Mouse (Mus musculus): ENCODE measurements around the gene Adamts2. TPM values are rescaled to one million over a fixed set of nuclear protein-coding genes. Genes with fewer than 3 reads are reported as not detected.

Adamts2 gene
- polyA plus RNA-seq, 1 experiment = 3.1 TPM

DNA sequence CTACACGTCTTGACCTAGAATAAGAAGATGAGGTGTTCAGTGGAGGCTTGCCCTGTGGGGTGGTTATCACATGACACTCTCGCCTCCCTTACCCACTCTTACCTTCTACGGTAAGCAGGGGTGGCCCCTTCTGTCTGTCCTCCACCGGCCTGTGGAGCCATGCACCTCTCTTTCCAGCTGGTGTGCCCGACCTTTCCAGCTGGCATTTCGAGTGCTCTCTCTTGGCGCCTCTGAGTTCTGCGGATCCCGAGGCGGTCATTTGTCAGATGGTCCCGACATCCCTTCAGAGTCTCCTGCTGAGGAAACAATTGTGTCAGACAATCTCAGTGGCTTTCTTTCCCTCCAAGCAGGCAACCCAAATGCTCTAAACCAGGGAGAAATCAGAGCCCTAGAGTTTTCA lies 35.1 kb downstream of the Adamts2 start:
- Histone ChIP-seq H3K27me3 (ENCODE audit: control insufficient read depth, insufficient read depth, low read length) (no peaks in the 10 kb centered on the region), H3K27ac (ENCODE audit: insufficient read depth, low read length) (no peak overlapping the region), H3K36me3 (ENCODE audit: control insufficient read depth, insufficient read depth, low read length) (no peaks in the 10 kb centered on the region), H3K4me1 (ENCODE audit: control insufficient read depth, insufficient read depth, insufficient read length) (no peaks in the 10 kb centered on the region), H3K4me3 (ENCODE audit: extremely low read depth, insufficient read depth, insufficient read length) (no peak overlapping the region)
- DNase-seq (ENCODE audit: low read depth in 1 of 2, low spot score in 2 of 2) = no peak
- WGBS = 91% methylated on average over 11 of the region's 11 CpGs
- TF ChIP-seq CTCF (IDR thresholded peaks at IDR 0.05; ENCODE audit: extremely low read depth, insufficient read depth, insufficient read length, insufficient replicate concordance) = no peak

DNA sequence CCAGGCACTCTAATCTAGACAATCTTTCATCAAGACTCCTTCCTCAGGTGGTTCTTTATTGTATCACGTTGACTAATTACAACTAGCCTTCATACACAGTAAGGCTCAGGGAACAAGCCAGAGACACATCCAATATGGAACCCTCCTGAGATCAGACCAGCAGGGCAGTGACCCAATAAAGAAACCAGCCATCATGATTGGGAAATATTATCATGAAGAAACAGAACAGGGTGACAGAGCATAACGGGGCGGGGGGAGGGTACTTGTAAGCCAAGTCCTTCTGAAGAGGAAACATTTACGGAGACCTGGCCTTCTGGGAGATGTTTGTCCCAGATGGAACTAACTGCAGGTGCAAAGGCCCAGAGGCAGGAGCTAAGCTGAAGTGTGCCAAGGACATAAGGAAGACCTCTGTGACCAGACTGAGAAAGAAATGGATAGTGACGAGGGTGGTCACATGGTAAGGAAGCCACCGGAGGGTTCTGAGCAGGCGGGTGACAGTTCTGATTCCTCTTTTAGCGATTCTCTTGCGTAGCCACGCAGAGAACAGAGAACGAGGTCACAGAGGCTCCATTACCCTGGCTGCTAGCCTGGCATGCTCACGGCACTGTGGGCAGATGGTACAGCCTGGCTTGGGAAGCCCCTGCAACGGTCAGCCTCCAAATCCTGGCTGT lies 36.4 kb downstream of the Adamts2 start:
- H3K4me3 ChIP-seq (ENCODE audit: extremely low read depth, insufficient read depth, insufficient read length) = no peak overlapping the region
- no peak overlapping the region for H3K27ac ChIP-seq (ENCODE audit: insufficient read depth, low read length)
- no peaks in the 10 kb centered on the region for H3K36me3 ChIP-seq (ENCODE audit: control insufficient read depth, insufficient read depth, low read length)
- DNase-seq (ENCODE audit: low read depth in 1 of 2, low spot score in 2 of 2) = no peak
- H3K27me3 ChIP-seq (ENCODE audit: control insufficient read depth, insufficient read depth, low read length) = no peaks in the 10 kb centered on the region
- TF ChIP-seq CTCF (IDR thresholded peaks at IDR 0.05; ENCODE audit: extremely low read depth, insufficient read depth, insufficient read length, insufficient replicate concordance) = no peak
- TF ChIP-seq POLR2A (IDR thresholded peaks at IDR 0.05; ENCODE audit: low read depth, low read length) = no peak
- 76% methylated on average over 13 of the region's 13 CpGs for WGBS
- no peaks in the 10 kb centered on the region for H3K4me1 ChIP-seq (ENCODE audit: control insufficient read depth, insufficient read depth, insufficient read length)

DNA sequence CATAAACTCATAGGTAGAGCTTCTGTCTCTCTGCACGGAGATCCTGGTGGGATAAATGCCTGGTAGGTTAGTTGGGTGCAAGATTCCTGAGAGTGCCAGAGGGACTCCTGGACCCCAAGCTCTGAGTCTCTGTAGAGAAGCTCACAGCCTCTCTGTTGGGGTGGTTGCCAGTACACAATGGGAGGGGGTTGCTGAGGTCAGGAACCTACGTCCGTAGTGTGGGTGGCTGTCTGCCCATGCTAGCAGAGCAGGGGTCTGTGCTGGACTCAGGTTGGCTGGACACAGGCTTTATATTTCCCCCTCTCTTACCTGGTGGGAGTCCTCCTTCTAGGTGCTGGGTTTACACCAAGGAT lies 37.0 kb downstream of the Adamts2 start:
- Histone ChIP-seq H3K27ac (ENCODE audit: insufficient read depth, low read length) (no peak overlapping the region), H3K36me3 (ENCODE audit: control insufficient read depth, insufficient read depth, low read length) (no peaks in the 10 kb centered on the region), H3K4me3 (ENCODE audit: extremely low read depth, insufficient read depth, insufficient read length) (no peak overlapping the region), H3K4me1 (ENCODE audit: control insufficient read depth, insufficient read depth, insufficient read length) (no peaks in the 10 kb centered on the region), H3K27me3 (ENCODE audit: control insufficient read depth, insufficient read depth, low read length) (no peaks in the 10 kb centered on the region)
- WGBS = 88% methylated on average over 3 of the region's 3 CpGs
- TF ChIP-seq POLR2A (IDR thresholded peaks at IDR 0.05; ENCODE audit: low read depth, low read length) (no peak), CTCF (IDR thresholded peaks at IDR 0.05; ENCODE audit: extremely low read depth, insufficient read depth, insufficient read length, insufficient replicate concordance) (no peak)
- DNase-seq (ENCODE audit: low read depth in 1 of 2, low spot score in 2 of 2) = no peak

DNA sequence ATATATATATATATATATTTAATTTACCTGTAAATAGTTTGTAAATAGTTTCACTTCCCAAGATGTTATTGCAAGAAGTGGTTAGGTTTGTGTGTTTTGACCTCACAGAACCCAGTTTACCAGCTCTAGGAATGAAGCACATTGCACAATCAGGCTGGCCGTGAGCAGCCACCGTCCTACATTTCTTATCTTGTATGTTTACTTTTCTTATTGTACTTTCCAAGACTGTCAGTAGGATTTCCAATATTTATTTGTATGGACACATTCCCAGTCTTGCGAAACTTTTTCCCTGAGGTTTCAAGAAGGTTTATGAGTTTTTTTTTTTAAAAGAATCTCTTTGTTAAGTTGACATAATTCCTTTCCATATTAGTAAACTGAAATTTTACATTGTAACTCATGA lies 40.7 kb downstream of the Adamts2 start:
- Histone ChIP-seq H3K36me3 (ENCODE audit: control insufficient read depth, insufficient read depth, low read length) (no peaks in the 10 kb centered on the region), H3K4me1 (ENCODE audit: control insufficient read depth, insufficient read depth, insufficient read length) (no peaks in the 10 kb centered on the region), H3K27ac (ENCODE audit: insufficient read depth, low read length) (no peak overlapping the region), H3K4me3 (ENCODE audit: extremely low read depth, insufficient read depth, insufficient read length) (no peak overlapping the region), H3K27me3 (ENCODE audit: control insufficient read depth, insufficient read depth, low read length) (no peaks in the 10 kb centered on the region)
- DNase-seq (ENCODE audit: low read depth in 1 of 2, low spot score in 2 of 2) = no peak
- 77% methylated on average over 3 of the region's 3 CpGs for WGBS
- TF ChIP-seq CTCF (IDR thresholded peaks at IDR 0.05; ENCODE audit: extremely low read depth, insufficient read depth, insufficient read length, insufficient replicate concordance) (no peak), POLR2A (IDR thresholded peaks at IDR 0.05; ENCODE audit: low read depth, low read length) (no peak)

DNA sequence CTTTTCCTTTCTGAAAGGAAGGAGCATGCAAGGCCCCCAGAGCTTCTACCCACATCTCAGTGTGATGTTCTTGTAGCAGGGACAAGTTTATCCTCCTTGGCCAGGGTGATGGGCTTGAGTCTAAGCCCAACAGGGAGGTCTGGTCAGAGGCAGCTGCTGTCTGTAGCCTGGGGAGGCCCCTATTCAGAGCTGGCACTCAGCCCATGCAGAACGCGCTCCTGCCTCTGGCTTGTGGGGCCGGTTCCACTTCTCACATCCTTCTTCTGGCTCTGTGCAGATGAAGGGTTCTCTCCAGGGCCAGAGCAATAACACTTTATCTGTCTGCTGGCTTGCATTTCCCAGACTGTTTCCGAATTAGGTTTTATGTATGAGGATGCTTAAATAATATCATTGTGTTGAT lies 44.3 kb downstream of the Adamts2 start:
- TF ChIP-seq POLR2A (IDR thresholded peaks at IDR 0.05; ENCODE audit: low read depth, low read length) (no peak), CTCF (IDR thresholded peaks at IDR 0.05; ENCODE audit: extremely low read depth, insufficient read depth, insufficient read length, insufficient replicate concordance) (no peak)
- no peak overlapping the region for H3K27ac ChIP-seq (ENCODE audit: insufficient read depth, low read length)
- no peaks in the 10 kb centered on the region for H3K27me3 ChIP-seq (ENCODE audit: control insufficient read depth, insufficient read depth, low read length)
- DNase-seq (ENCODE audit: low read depth in 1 of 2, low spot score in 2 of 2) = no peak
- H3K4me1 ChIP-seq (ENCODE audit: control insufficient read depth, insufficient read depth, insufficient read length) = no peaks in the 10 kb centered on the region
- WGBS = 48% methylated on average over 4 of the region's 4 CpGs
- H3K36me3 ChIP-seq (ENCODE audit: control insufficient read depth, insufficient read depth, low read length) = no peaks in the 10 kb centered on the region
- H3K4me3 ChIP-seq (ENCODE audit: extremely low read depth, insufficient read depth, insufficient read length) = no peak overlapping the region

DNA sequence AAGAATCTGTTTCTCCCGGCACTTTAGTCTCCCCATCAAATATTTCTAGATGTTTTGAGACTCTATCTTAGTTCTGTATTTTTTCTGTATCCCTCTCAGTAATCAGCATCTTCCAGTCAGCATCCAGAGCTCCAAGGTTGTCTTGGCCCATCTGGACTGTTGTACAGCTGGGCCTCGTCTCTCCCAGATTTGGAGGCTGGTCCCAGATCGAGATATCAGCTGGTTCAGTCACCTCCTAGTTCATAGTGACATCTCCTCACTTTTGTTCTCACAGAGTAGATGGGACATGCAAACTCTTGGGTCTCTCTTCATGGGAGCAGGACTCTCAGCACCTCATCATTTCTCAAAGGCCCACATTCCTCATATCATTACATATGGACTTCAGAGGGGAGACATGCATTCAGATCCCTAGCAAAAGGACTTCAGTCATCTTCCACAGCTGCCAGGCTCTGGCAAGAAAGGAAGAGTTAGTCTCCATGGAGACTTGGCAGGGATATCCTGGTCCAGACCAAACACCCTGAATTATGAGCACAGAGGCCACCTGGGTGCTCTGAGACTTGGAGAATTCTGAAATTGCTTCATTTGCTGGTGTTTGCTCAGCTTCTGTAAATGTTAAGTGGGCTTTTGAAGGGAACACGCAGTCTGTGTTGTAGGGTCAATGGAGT lies 46.4 kb downstream of the Adamts2 start:
- DNase-seq (ENCODE audit: low read depth in 1 of 2, low spot score in 2 of 2) = no peak
- H3K4me1 ChIP-seq (ENCODE audit: control insufficient read depth, insufficient read depth, insufficient read length) = no peaks in the 10 kb centered on the region
- no peaks in the 10 kb centered on the region for H3K36me3 ChIP-seq (ENCODE audit: control insufficient read depth, insufficient read depth, low read length)
- TF ChIP-seq CTCF (IDR thresholded peaks at IDR 0.05; ENCODE audit: extremely low read depth, insufficient read depth, insufficient read length, insufficient replicate concordance) = no peak
- no peak for TF ChIP-seq POLR2A (IDR thresholded peaks at IDR 0.05; ENCODE audit: low read depth, low read length)
- 84% methylated on average over 4 of the region's 4 CpGs for WGBS
- no peaks in the 10 kb centered on the region for H3K27me3 ChIP-seq (ENCODE audit: control insufficient read depth, insufficient read depth, low read length)
- H3K4me3 ChIP-seq (ENCODE audit: extremely low read depth, insufficient read depth, insufficient read length) = no peak overlapping the region
- H3K27ac ChIP-seq (ENCODE audit: insufficient read depth, low read length) = no peak overlapping the region

DNA sequence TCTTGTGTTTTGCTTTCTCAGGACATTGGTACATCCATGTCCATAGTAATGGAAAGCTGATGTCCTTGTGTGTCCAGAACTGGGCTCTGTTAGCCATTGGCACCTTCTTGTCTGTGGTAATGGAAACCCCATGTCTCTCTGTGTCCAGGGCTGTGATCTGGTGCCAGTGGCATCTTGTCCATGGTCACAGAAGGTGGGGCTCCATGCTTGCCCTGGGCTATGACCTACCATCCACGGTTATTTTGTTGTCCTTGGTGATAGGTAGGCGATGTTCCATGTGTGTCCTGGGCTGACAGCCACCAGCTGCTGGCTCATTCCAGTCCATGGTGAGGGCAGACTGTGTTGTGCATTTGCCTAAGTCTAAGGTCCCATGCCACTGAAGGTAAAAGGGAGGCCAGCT lies 48.2 kb downstream of the Adamts2 start:
- no peaks in the 10 kb centered on the region for H3K27me3 ChIP-seq (ENCODE audit: control insufficient read depth, insufficient read depth, low read length)
- WGBS = 85% methylated on average over 2 of the region's 2 CpGs
- no peak for DNase-seq (ENCODE audit: low read depth in 1 of 2, low spot score in 2 of 2)
- H3K27ac ChIP-seq (ENCODE audit: insufficient read depth, low read length) = no peak overlapping the region
- no peak for TF ChIP-seq POLR2A (IDR thresholded peaks at IDR 0.05; ENCODE audit: low read depth, low read length)
- no peak for TF ChIP-seq CTCF (IDR thresholded peaks at IDR 0.05; ENCODE audit: extremely low read depth, insufficient read depth, insufficient read length, insufficient replicate concordance)
- no peaks in the 10 kb centered on the region for H3K36me3 ChIP-seq (ENCODE audit: control insufficient read depth, insufficient read depth, low read length)
- no peaks in the 10 kb centered on the region for H3K4me1 ChIP-seq (ENCODE audit: control insufficient read depth, insufficient read depth, insufficient read length)
- no peak overlapping the region for H3K4me3 ChIP-seq (ENCODE audit: extremely low read depth, insufficient read depth, insufficient read length)

Data from spleen, adult 2 months (tissue).